Mouse (Mus musculus) MEL (cell line): ENCODE measurements around the gene Glrx3. TPM values are rescaled to one million over a fixed set of nuclear protein-coding genes. Genes with fewer than 3 reads are reported as not detected.

Experiments used
- DNase-seq: peaks from one replicate; pipeline ENCODE4 v3.0.0; 2011; ENCODE audit warnings: low read depth, low spot score
- H3K27ac ChIP-seq: 2 replicates; pipeline ENCODE4 v1.5.1; 2012; ENCODE audit warnings: low read depth, mild to moderate bottlenecking, control low read depth, low read length, moderate library complexity; ENCODE audit not compliant: control insufficient read depth
- H3K27me3 ChIP-seq, 2 experiments: fragments of 150-350 bp in 1 of 2; sonication (generic) in 1 of 2; 2 replicates each; pipeline ENCODE4 v1.6.1; 2012; ENCODE audit warnings: low read length in 2 of 2, mild to moderate bottlenecking in 2 of 2, improper control_type of control experiment in 1 of 2, moderate library complexity in 1 of 2; ENCODE audit not compliant: insufficient read depth in 2 of 2, control insufficient read depth in 1 of 2
- H3K36me3 ChIP-seq, 2 experiments: 2 replicates each; pipeline ENCODE4 v1.6.1; 2012 to 2014; ENCODE audit warnings: low read length in 2 of 2, improper control_type of control experiment in 1 of 2, inconsistent platforms in 1 of 2, mild to moderate bottlenecking in 1 of 2; ENCODE audit not compliant: insufficient read depth in 2 of 2, control insufficient read depth in 1 of 2
- H3K4me1 ChIP-seq, 2 experiments: fragments of 150-350 bp in 1 of 2; sonication (generic) in 1 of 2; 2 replicates each; pipeline ENCODE4 v1.6.1; 2012; ENCODE audit warnings: low read length in 2 of 2, improper control_type of control experiment in 1 of 2, mild to moderate bottlenecking in 1 of 2; ENCODE audit not compliant: insufficient read depth in 2 of 2, control insufficient read depth in 1 of 2
- H3K4me3 ChIP-seq, 2 experiments: fragments of 150-350 bp in 1 of 2; sonication (generic) in 1 of 2; 2 replicates each; pipeline ENCODE4 v1.5.1; 2012; ENCODE audit warnings: low read depth in 2 of 2, low read length in 2 of 2, mild to moderate bottlenecking in 2 of 2, moderate library complexity in 2 of 2, control low read depth in 1 of 2, improper control_type of control experiment in 1 of 2; ENCODE audit not compliant: control insufficient read depth in 1 of 2, insufficient read depth in 1 of 2
- H3K79me2 ChIP-seq: 2 replicates; pipeline ENCODE4 v1.6.1; 2012; ENCODE audit warnings: mild to moderate bottlenecking, low read length, moderate library complexity; ENCODE audit not compliant: control insufficient read depth, poor library complexity, insufficient read depth
- H3K9ac ChIP-seq: 2 replicates; pipeline ENCODE4 v1.6.1; 2012; ENCODE audit warnings: low read depth, mild to moderate bottlenecking, control low read depth, low read length, moderate library complexity; ENCODE audit not compliant: control insufficient read depth, poor library complexity, severe bottlenecking
- H3K9me3 ChIP-seq: fragments of 150-350 bp; sonication (generic); replicated peaks from 2 replicates; pipeline ENCODE4 v1.6.1; 2012; ENCODE audit warnings: mild to moderate bottlenecking, low read length, improper control_type of control experiment, moderate library complexity; ENCODE audit not compliant: insufficient read depth
- CHD1 ChIP-seq: IDR thresholded peaks from 2 replicates; pipeline ENCODE4 v1.6.1; 2012; ENCODE audit warnings: low read depth, mild to moderate bottlenecking, inconsistent platforms, low read length, improper control_type of control experiment
- E2F4 ChIP-seq: IDR thresholded peaks from 2 replicates; pipeline ENCODE4 v1.6.1; 2011; ENCODE audit warnings: low read depth, low read length, improper control_type of control experiment, borderline replicate concordance
- ELF1 ChIP-seq: IDR thresholded peaks from 2 replicates; pipeline ENCODE4 v1.6.1; 2014; ENCODE audit warnings: low read depth, mild to moderate bottlenecking, inconsistent platforms, low read length, improper control_type of control experiment, moderate library complexity
- ETS1 ChIP-seq: IDR thresholded peaks from 2 replicates; pipeline ENCODE4 v1.6.1; 2012; ENCODE audit warnings: low read depth, mild to moderate bottlenecking, inconsistent platforms, low read length, improper control_type of control experiment, moderate library complexity
- GABPA ChIP-seq: IDR thresholded peaks from 2 replicates; pipeline ENCODE4 v1.6.1; 2012; ENCODE audit warnings: low read depth, mild to moderate bottlenecking, inconsistent platforms, low read length, improper control_type of control experiment, moderate library complexity
- HCFC1 ChIP-seq: IDR thresholded peaks from 2 replicates; pipeline ENCODE4 v1.6.1; 2012; ENCODE audit warnings: low read depth, mild to moderate bottlenecking, inconsistent platforms, low read length, improper control_type of control experiment, moderate library complexity
- JUND ChIP-seq: IDR thresholded peaks from 2 replicates; pipeline ENCODE4 v1.6.1; 2011; ENCODE audit warnings: low read depth, mild to moderate bottlenecking, improper control_type of control experiment, low read length
- KAT2A ChIP-seq: conservative IDR thresholded peaks from 2 replicates; pipeline ENCODE4 v1.6.1; 2012; ENCODE audit warnings: low read depth, low read length, improper control_type of control experiment, inconsistent platforms
- MAFK ChIP-seq: IDR thresholded peaks from 2 replicates; pipeline ENCODE4 v1.6.1; 2011; ENCODE audit warnings: low read depth, mild to moderate bottlenecking, low read length, improper control_type of control experiment, borderline replicate concordance
- MAX ChIP-seq: IDR thresholded peaks from 2 replicates; pipeline ENCODE4 v1.6.1; 2011; ENCODE audit warnings: low read length, improper control_type of control experiment
- MEF2A ChIP-seq: IDR thresholded peaks from 2 replicates; pipeline ENCODE4 v1.6.1; 2014; ENCODE audit warnings: low read depth, mild to moderate bottlenecking, inconsistent platforms, low read length, improper control_type of control experiment; ENCODE audit not compliant: poor library complexity, insufficient replicate concordance, severe bottlenecking; ENCODE audit errors: extremely low read depth
- MXI1 ChIP-seq: IDR thresholded peaks from 2 replicates; pipeline ENCODE4 v1.6.1; 2011; ENCODE audit warnings: mild to moderate bottlenecking, low read depth, low read length, improper control_type of control experiment
- MYB ChIP-seq: IDR thresholded peaks from 2 replicates; pipeline ENCODE4 v1.6.1; 2011; ENCODE audit warnings: mild to moderate bottlenecking, low read depth, low read length, improper control_type of control experiment
- POLR2A ChIP-seq, 2 experiments: IDR thresholded peaks; 2 replicates each; pipeline ENCODE4 v1.6.1; 2011 to 2012; ENCODE audit warnings: low read length in 2 of 2, mild to moderate bottlenecking in 2 of 2, control low read depth in 1 of 2, improper control_type of control experiment in 1 of 2, low read depth in 1 of 2, moderate library complexity in 1 of 2; ENCODE audit not compliant: control insufficient read depth in 1 of 2, insufficient read depth in 1 of 2, poor library complexity in 1 of 2
- POLR2AphosphoS5 ChIP-seq: IDR thresholded peaks from 2 replicates; pipeline ENCODE4 v1.6.1; 2012; ENCODE audit warnings: low read depth, borderline replicate concordance, mild to moderate bottlenecking, inconsistent platforms, low read length, moderate library complexity, mixed read lengths
- RCOR1 ChIP-seq: IDR thresholded peaks from 2 replicates; pipeline ENCODE4 v1.6.1; 2012; ENCODE audit warnings: low read depth, mild to moderate bottlenecking, inconsistent platforms, low read length, improper control_type of control experiment
- SIN3A ChIP-seq: IDR thresholded peaks from 2 replicates; pipeline ENCODE4 v1.6.1; 2012; ENCODE audit warnings: low read length, improper control_type of control experiment, inconsistent platforms
- TAL1 ChIP-seq: IDR thresholded peaks from 2 replicates; pipeline ENCODE4 v1.6.1; 2012; ENCODE audit warnings: mild to moderate bottlenecking, inconsistent platforms, low read length, moderate library complexity, mixed read lengths
- TBP ChIP-seq: IDR thresholded peaks from 2 replicates; pipeline ENCODE4 v1.8.0; 2011; ENCODE audit warnings: low read depth, low read length, improper control_type of control experiment
- UBTF ChIP-seq: IDR thresholded peaks from 2 replicates; pipeline ENCODE4 v1.6.1; 2012; ENCODE audit warnings: low read depth, mild to moderate bottlenecking, inconsistent platforms, low read length, improper control_type of control experiment, moderate library complexity, borderline replicate concordance; ENCODE audit not compliant: insufficient read depth
- USF1 ChIP-seq: IDR thresholded peaks from 2 replicates; pipeline ENCODE4 v1.6.1; 2014; ENCODE audit warnings: low read depth, mild to moderate bottlenecking, inconsistent platforms, low read length, improper control_type of control experiment, moderate library complexity
- USF2 ChIP-seq, 2 experiments: IDR thresholded peaks; 2 replicates each; pipeline ENCODE4 v1.6.1; 2011 to 2012; ENCODE audit warnings: improper control_type of control experiment in 2 of 2, low read length in 2 of 2, borderline replicate concordance in 1 of 2, inconsistent platforms in 1 of 2, low read depth in 1 of 2, mild to moderate bottlenecking in 1 of 2; ENCODE audit not compliant: insufficient read depth in 1 of 2
- ZKSCAN1 ChIP-seq: IDR thresholded peaks from 2 replicates; pipeline ENCODE4 v1.6.1; 2012; ENCODE audit warnings: low read depth, mild to moderate bottlenecking, inconsistent platforms, low read length, improper control_type of control experiment, moderate library complexity
- polyA plus RNA-seq, 2 experiments: library from polyadenylated mRNA; stranded (reverse) in 1 of 2; unstranded in 1 of 2; fragments of >175 nt in 1 of 2; fragments of >200 nt in 1 of 2; gene quantifications; 2 replicates each; pipeline versions ENCODE4 v1.2.1 to v1.2.4; 2012; ENCODE audit warnings: low replicate concordance in 2 of 2, low read depth in 1 of 2; ENCODE audit not compliant: insufficient read length in 2 of 2, insufficient read depth in 1 of 2, missing spikeins in 1 of 2
- total RNA-seq: library from RNA; depleted of rRNA; stranded (reverse); fragments of 300-350 nt; gene quantifications from 2 replicates; pipeline ENCODE4 v1.2.3, GENCODE M21; 2012

Glrx3 gene
- total and polyA plus RNA-seq, 3 experiments = 175 to 290 (median 279) TPM

- no peak for DNase-seq
- Histone ChIP-seq H3K79me2 (no peaks in the 10 kb centered on the region), H3K4me1 (no peaks in the 10 kb centered on the region), H3K27me3 (no peaks in the 10 kb centered on the region), H3K36me3 (no peaks in the 10 kb centered on the region), H3K9me3 (no peaks in the 10 kb centered on the region), H3K27ac (no peak overlapping the region), H3K4me3 (no peak overlapping the region), H3K9ac (no peak overlapping the region)
- no peak for TF ChIP-seq TAL1
- TF ChIP-seq UBTF = no peak
- TF ChIP-seq USF1 = no peak
- TF ChIP-seq USF2 (IDR thresholded peaks at IDR 0.05; ENCODE audit: borderline replicate concordance in 1 of 2, insufficient read depth in 1 of 2, low read depth in 1 of 2, low read length in 2 of 2) = no peak
- no peak for TF ChIP-seq ZKSCAN1
- TF ChIP-seq MAFK = no peak
- no peak for TF ChIP-seq MAX
- TF ChIP-seq POLR2A (IDR thresholded peaks at IDR 0.05; ENCODE audit: control insufficient read depth in 1 of 2, insufficient read depth in 1 of 2, low read depth in 1 of 2, low read length in 2 of 2, poor library complexity in 1 of 2) = no peak
- TF ChIP-seq MYB = no peak
- TF ChIP-seq ELF1 = no peak
- TF ChIP-seq CHD1 = no peak
- no peak for TF ChIP-seq RCOR1
- TF ChIP-seq POLR2AphosphoS5 = no peak
- TF ChIP-seq ETS1 = no peak
- no peak for TF ChIP-seq MEF2A
- no peak for TF ChIP-seq E2F4
These were observed 80.2 kb downstream of the Glrx3 start for GRCm38 (mm10) chr7:137517588-137517987.

GRCm38 (mm10) chr7:137518028-137518576 lies 80.7 kb downstream of the Glrx3 start:
- DNase-seq = no peak
- Histone ChIP-seq H3K9ac (no peak overlapping the region), H3K4me3 (no peak overlapping the region), H3K27me3 (no peaks in the 10 kb centered on the region), H3K9me3 (no peaks in the 10 kb centered on the region), H3K36me3 (no peaks in the 10 kb centered on the region), H3K27ac (no peak overlapping the region), H3K4me1 (no peaks in the 10 kb centered on the region), H3K79me2 (no peaks in the 10 kb centered on the region)
- TF ChIP-seq TBP = no peak
- no peak for TF ChIP-seq MAFK
- TF ChIP-seq GABPA = no peak
- no peak for TF ChIP-seq SIN3A
- TF ChIP-seq JUND = no peak
- TF ChIP-seq KAT2A = no peak
- TF ChIP-seq CHD1 = no peak
- no peak for TF ChIP-seq MEF2A
- TF ChIP-seq HCFC1 = no peak
- no peak for TF ChIP-seq MXI1
- no peak for TF ChIP-seq MYB
- TF ChIP-seq ETS1 = no peak
